Mouse (Mus musculus): Measurements from ENCODE around the gene Fbxo46.
"Not testable (repeated sequence)": the region's sequence is repeated elsewhere in the genome, so short reads cannot be mapped to it uniquely, and the experiment has no call there.

Gene Fbxo46

GRCm38 (mm10) chr7:19119631-19120429 lies at the start of gene Fbxo46:
Gene Fbxo46 (plus strand): TSS chr7:19119859.
- peak; percentile 95 for DNase-seq (ENCODE audit: low read depth, low spot score)

- not testable (repeated sequence) for DNase-seq (ENCODE audit: low read depth, low spot score)
These were observed 48.6 kb upstream of the Fbxo46 start for GRCm38 (mm10) chr7:19071024-19071423.

GRCm38 (mm10) chr7:19073504-19073903 lies 46.2 kb upstream of the Fbxo46 start:
- no peak for DNase-seq (ENCODE audit: low read depth, low spot score)

DNA sequence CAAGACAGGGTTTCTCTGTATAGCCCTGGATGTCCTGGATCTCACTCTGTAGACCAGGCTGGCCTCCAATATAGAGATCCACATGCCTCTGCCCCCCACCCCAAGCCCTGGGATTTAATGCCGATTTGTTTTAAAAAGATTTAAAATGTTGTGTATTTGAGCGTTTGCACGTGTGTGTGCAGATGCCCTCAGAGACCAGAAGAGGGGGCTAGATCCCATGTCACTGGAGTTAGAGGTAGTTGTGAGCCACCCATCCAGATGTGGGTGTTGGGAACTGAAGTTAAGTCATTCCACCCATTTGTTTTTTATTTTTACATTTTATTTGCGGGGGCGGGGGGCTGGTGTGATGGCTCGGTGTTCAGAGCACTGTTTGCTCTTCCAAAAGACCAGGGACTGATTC lies 45.2 kb upstream of the Fbxo46 start:
- DNase-seq (ENCODE audit: low read depth, low spot score) = no peak

- no peak for DNase-seq (ENCODE audit: low read depth, low spot score)
These were observed 44.4 kb upstream of the Fbxo46 start for GRCm38 (mm10) chr7:19075231-19075630.

GRCm38 (mm10) chr7:19075723-19076585 lies 43.7 kb upstream of the Fbxo46 start, which contains the start of gene Dmwd:
Gene Dmwd (plus strand): TSS chr7:19076227.
- DNase-seq (ENCODE audit: low read depth, low spot score) = peak; percentile 97

DNA sequence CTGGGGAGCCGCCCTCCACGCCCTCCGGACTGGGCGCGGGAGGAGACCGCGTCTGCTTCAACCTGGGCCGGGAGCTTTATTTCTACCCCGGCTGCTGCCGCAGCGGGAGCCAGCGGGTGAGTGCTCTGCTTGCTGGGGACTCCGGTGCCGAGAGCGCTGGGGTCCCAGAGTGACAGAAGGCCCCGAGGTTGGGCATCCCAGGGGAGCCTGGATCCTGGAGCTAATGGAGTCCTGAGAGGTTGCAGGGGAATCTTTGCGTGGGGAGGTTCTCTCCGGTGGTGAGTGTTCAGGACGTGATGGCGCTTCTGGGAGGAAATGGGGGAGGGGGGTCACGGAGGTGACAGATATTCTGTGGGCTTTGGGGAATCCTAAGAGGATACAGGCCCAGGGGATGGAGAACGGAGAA lies 43.1 kb upstream of the Fbxo46 start:
- no peak for DNase-seq (ENCODE audit: low read depth, low spot score)

DNA sequence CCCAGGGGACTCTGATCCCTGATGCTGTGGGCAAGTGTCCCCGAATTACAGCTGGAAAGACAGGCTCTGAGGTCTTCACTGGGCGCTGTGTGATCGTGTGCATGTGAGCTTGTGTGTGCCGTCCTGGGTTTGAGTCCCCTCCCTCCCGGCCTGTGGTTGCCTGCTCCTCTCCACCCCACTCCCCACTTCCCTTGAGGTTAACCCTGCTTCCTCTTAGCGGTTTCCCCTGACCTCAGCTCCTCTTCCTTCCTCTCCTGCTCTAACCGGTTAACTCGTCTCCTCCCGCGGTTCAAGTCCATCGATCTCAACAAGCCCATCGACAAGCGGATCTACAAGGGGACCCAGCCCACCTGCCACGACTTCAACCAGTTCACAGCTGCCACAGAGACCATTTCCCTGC lies 41.9 kb upstream of the Fbxo46 start:
- DNase-seq (ENCODE audit: low read depth, low spot score) = no peak

DNA sequence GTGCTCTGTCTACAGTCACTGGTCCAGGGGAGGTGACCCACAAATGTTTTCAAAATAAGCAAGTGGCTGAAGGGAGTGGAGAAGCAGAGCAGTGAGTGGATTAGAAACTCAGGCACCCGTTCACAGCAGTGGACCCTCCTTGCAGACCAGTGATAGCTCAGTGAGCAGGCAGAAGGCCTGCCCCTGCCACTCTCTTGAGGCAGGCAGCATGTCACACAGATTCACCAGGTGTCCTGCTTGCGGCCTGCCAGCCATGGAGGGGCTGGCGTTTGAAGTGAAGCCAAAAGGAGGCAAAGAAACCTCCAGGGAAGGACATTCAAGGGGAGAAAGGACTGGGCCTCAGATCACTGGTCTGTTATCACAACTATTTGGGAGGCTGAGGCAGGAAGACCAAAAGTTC lies 40.9 kb upstream of the Fbxo46 start:
- DNase-seq (ENCODE audit: low read depth, low spot score) = no peak

- no peak for DNase-seq (ENCODE audit: low read depth, low spot score)
These were observed 39.2 kb upstream of the Fbxo46 start for GRCm38 (mm10) chr7:19080451-19080950.

DNA sequence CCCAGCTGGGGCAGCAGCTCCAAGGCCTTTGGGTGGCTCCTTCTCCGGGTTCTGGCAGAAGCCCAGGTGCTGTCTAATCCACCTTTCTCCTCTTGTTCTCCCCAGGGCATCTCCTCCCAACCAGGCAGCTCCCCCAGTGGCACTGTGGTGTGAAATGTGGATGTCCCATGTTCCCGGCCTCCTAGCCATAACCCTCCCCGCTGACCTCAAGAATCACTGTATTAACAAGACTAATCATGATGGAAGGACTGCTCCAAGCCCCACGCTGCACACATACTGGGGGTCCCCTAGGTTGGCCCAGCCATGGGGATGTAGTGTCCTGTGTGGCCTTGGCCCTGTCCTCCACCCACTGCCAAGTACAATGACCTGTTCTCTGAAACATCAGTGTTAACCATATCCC lies 37.5 kb upstream of the Fbxo46 start:
- no peak for DNase-seq (ENCODE audit: low read depth, low spot score)

GRCm38 (mm10) chr7:19083096-19083495 lies 36.6 kb upstream of the Fbxo46 start:
- DNase-seq (ENCODE audit: low read depth, low spot score) = no peak

DNA sequence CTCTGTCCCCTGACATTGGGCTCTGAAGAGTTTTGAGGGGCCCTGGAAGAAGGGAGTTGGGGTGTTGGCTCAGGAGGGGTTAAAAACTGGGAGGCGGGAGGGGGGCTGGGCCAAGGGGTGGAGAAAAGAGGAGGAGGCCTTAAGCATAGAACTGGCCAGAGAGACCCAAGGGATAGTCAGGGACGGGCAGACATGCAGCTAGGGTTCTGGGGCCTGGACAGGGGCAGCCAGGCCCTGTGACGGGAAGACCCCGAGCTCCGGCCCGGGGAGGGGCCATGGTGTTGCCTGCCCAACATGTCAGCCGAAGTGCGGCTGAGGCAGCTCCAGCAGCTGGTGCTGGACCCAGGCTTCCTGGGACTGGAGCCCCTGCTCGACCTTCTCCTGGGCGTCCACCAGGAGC lies 36.0 kb upstream of the Fbxo46 start, which contains the start of gene Dmpk:
Dmpk (plus strand) TSS at position 149 of the 400 bp plus-strand sequence.
- no peak for DNase-seq (ENCODE audit: low read depth, low spot score)

DNA sequence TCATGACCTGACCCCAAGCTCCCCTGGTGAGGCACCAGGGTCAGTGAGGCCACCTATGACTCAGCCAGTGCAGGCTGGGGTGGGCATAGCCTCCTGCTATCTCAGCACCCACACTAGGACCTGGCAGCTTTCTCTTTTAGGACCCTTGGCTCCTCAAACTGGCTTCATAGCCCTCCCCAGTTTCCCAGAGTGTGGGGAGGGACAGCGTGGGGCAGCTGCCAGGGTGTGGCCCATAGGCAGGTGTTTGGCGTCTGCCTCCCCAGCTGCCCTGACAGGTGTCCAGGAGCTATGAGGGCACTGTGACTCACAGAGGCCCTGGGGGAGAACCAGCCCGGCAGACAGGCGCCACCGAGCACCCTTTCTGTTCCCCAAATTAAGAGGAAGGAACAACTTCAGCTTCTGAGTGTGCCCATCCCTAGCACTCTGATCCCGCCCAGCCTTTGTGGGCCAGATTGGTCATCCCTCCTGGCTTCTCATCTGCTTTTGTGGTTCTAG lies 35.3 kb upstream of the Fbxo46 start:
- DNase-seq (ENCODE audit: low read depth, low spot score) = no peak

DNA sequence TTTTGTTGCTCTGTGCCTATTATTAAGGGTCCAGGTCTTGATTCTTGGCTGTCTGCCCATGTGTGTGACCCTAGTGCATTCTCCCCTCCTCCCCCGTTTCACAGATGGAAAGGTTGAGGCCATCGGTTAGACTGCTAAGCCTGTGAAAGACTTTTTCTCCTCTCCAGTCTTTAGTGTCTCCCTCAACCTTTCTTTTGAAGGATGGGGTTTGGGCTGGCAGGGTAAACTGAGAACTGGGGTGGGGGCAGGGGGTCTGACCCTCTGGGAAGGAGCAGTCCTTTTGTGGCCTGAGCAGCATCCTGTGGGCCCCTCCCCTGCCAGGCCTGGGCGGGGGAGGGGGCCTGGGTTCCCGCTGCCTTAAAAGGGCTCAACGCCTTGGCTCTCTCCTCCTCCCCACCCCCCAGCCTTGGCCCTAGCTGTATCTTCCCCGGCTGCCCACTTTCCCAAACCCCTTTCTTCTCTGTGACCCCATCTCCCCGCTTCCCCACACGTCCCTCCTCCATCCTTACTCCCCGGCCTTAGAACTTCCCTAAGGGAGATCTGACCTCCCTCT lies 34.7 kb upstream of the Fbxo46 start:
- DNase-seq (ENCODE audit: low read depth, low spot score) = no peak

DNA sequence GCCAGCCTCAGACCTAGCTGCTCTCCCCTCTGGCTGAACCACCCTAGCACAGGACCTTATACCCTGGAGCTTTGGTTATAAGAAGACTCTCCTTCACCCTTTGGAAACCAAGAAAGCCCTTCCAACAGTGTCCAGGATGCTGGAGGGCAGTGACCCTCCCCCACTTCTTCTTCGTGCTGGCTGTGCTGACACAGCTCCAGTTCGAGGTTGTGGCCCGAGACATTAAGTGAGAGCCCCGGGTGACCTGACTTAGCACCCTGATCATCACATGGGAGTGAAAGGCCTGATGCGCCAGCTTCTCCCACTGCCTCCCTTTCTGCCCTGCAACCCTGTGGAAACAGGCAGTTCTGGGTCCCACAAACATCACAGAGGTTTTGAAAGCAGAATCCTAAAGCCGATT lies 34.2 kb upstream of the Fbxo46 start:
- no peak for DNase-seq (ENCODE audit: low read depth, low spot score)

- DNase-seq (ENCODE audit: low read depth, low spot score) = no peak
These were observed 33.6 kb upstream of the Fbxo46 start for GRCm38 (mm10) chr7:19086042-19086441.

GRCm38 (mm10) chr7:19086760-19087159 lies 32.9 kb upstream of the Fbxo46 start:
- no peak for DNase-seq (ENCODE audit: low read depth, low spot score)

DNA sequence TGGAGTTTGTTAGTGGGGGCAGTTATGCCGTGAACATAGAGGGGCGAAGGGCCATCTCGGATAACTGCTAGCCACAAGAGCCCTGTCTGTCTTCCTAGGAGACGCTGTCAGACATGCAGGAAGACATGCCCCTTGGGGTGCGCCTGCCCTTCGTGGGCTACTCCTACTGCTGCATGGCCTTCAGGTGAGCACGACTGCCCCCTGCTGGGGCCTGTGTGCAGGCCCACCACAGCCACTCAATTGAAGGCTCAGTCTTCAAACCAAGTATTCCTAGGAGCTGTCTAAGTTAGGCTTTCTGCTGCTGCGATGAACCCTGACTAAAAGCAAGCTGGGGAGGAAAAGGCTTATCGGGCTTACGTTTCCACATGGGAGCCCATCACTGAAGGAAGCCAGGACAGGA lies 30.8 kb upstream of the Fbxo46 start:
- peak; percentile 54 for DNase-seq (ENCODE audit: low read depth, low spot score)

DNA sequence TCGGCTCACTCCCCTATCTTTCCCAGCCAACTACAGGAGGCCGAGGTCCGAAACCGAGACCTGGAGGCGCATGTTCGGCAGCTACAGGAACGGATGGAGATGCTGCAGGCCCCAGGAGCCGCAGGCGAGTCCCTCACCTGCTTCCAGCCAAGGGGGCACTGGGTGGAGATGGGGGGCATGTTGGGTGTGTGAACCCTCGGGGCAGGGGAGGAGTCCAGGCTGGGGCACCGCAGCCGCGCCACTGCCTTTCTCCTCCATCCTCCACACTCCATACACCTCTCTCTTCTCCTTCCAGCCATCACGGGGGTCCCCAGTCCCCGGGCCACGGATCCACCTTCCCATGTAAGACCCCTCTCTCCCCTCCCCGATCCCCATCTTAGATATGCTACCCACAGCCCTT lies 27.7 kb upstream of the Fbxo46 start:
- DNase-seq (ENCODE audit: low read depth, low spot score) = no peak

GRCm38 (mm10) chr7:19092381-19093173 lies 27.1 kb upstream of the Fbxo46 start:
- peak; percentile 57 for DNase-seq (ENCODE audit: low read depth, low spot score)
